Mouse (Mus musculus) heart, postnatal 25 days (tissue): Measurements from ENCODE around the gene P4hb. TPM values are rescaled to one million over a fixed set of nuclear protein-coding genes. Genes with fewer than 3 reads are reported as not detected.
"Not testable (repeated sequence)": the region's sequence is repeated elsewhere in the genome, so short reads cannot be mapped to it uniquely, and the experiment has no call there.

Experiments
- DNase-seq: peaks from one replicate; pipeline ENCODE4 v3.0.0; 2022; ENCODE audit warnings: low spot score
- intact Hi-C: fragments of 180-260 bp; cut with DNase I; formaldehyde crosslinking; loops from one replicate; pipeline ENCODE4 v1.15.1; 2025
- total RNA-seq, 2 experiments: library from RNA; stranded (reverse); gene quantifications; 2 replicates each; pipeline ENCODE4 v1.2.3; 2021

The P4hb gene
- total RNA-seq, 2 experiments from 2014 or later: 228 to 255 TPM

- no peak for DNase-seq
- intact Hi-C loops: no loop called here
Observed at GRCm38 (mm10) chr11:120598990-120599549, 26.0 kb upstream of the P4hb start.

GRCm38 (mm10) chr11:120598283-120598989, 25.4 kb upstream of the P4hb start, which contains the start of the genes Alyref and Anapc11:
Gene Alyref, minus strand, starts transcription at chr11:120598365.
Gene Anapc11, plus strand, starts transcription at chr11:120598421.
- peak; percentile 87 for DNase-seq
- intact Hi-C loops: no loop called here

GRCm38 (mm10) chr11:120597240-120598235, 24.5 kb upstream of the P4hb start:
- DNase-seq: no peak
- intact Hi-C loops: loop anchor here (2.0 kb wide), 1 partner anchor 15 kb away; no protein-coding TSS in a partner anchor

GRCm38 (mm10) chr11:120588531-120588930, 15.5 kb upstream of the P4hb start:
- intact Hi-C loops: no loop called here
- DNase-seq: no peak

- intact Hi-C loops: loop anchor here (2.0 kb wide), 1 partner anchor 13 kb away; no protein-coding TSS in a partner anchor
Observed at GRCm38 (mm10) chr11:120583937-120584336, 10.9 kb upstream of the P4hb start.

GRCm38 (mm10) chr11:120582982-120583293, 9.9 kb upstream of the P4hb start:
- not testable (repeated sequence) for DNase-seq
- intact Hi-C loops: loop anchor here (2.0 kb wide), 1 partner anchor 14 kb away; no protein-coding TSS in a partner anchor

More at GRCm38 (mm10) chr11:120583937-120584336, 10.9 kb upstream of the P4hb start:
- no peak for DNase-seq

- intact Hi-C loops: loop anchor here (2.0 kb wide), 1 partner anchor 14 kb away; no protein-coding TSS in a partner anchor
- DNase-seq: no peak
Observed at GRCm38 (mm10) chr11:120582268-120582981, 9.4 kb upstream of the P4hb start.

- intact Hi-C loops: loop anchor here (2.0 kb wide), 1 partner anchor 15 kb away; no protein-coding TSS in a partner anchor
- DNase-seq: peak; percentile 79
Observed at GRCm38 (mm10) chr11:120581490-120582267, 8.6 kb upstream of the P4hb start, which contains the start of gene Arhgdia. Gene Arhgdia, minus strand, starts transcription at chr11:120581624.

GRCm38 (mm10) chr11:120580871-120581331, 7.8 kb upstream of the P4hb start:
- no peak for DNase-seq
- intact Hi-C loops: no loop called here

- intact Hi-C loops: no loop called here
- DNase-seq: no peak
Observed at GRCm38 (mm10) chr11:120580190-120580589, 7.1 kb upstream of the P4hb start.

- DNase-seq: no peak
Observed at GRCm38 (mm10) chr11:120579316-120580107, 6.5 kb upstream of the P4hb start.

GRCm38 (mm10) chr11:120578694-120579243, 5.7 kb upstream of the P4hb start:
- no peak for DNase-seq
- intact Hi-C loops: loop anchor here (1.0 to 2.0 kb wide), 2 partner anchors 34 to 134 kb away; no protein-coding TSS in a partner anchor

More at GRCm38 (mm10) chr11:120579316-120580107, 6.5 kb upstream of the P4hb start:
- intact Hi-C loops: loop anchor here (1.0 to 2.0 kb wide), 2 partner anchors 33 to 133 kb away; no protein-coding TSS in a partner anchor

- DNase-seq: no peak
- intact Hi-C loops: loop anchor here (2.0 kb wide), 1 partner anchor 35 kb away; no protein-coding TSS in a partner anchor
Observed at GRCm38 (mm10) chr11:120578024-120578693, 5.1 kb upstream of the P4hb start.

- DNase-seq: no peak
- intact Hi-C loops: loop anchor here (2.0 kb wide), 2 partner anchors 35 to 61 kb away; no protein-coding TSS in a partner anchor
Observed at GRCm38 (mm10) chr11:120577211-120578023, 4.4 kb upstream of the P4hb start.

GRCm38 (mm10) chr11:120576365-120576981, 3.4 kb upstream of the P4hb start:
- DNase-seq: no peak
- intact Hi-C loops: loop anchor here (2.0 kb wide), 1 partner anchor 60 kb away; no protein-coding TSS in a partner anchor
